Mouse (Mus musculus): ENCODE data around the gene Agxt2. TPM values are rescaled to one million over a fixed set of nuclear protein-coding genes. Genes with fewer than 3 reads are reported as not detected.

Agxt2 gene
- polyA plus RNA-seq (2017; shearing (Covaris generic)) = 0.38 TPM

GRCm38 (mm10) chr15:10358039-10358948, at the start of gene Agxt2:
Agxt2 (plus strand) TSS chr15:10358532.

GRCm38 (mm10) chr15:10325080-10325479, 33.3 kb upstream of the Agxt2 start, which contains the start of gene Gm21973:
Gm21973 (plus strand) TSS chr15:10325380.

Other genes starting within 250 kb of the Agxt2 start
- gene Prlr, start 181.3 kb upstream of the Agxt2 start, polyA plus RNA-seq (2017; shearing (Covaris generic)) = 0.63 TPM
- gene Gm21973, start 33.2 kb upstream of the Agxt2 start, polyA plus RNA-seq (2017; shearing (Covaris generic)) = not detected
- 48.0 TPM for gene Dnajc21, start 112.0 kb downstream of the Agxt2 start, polyA plus RNA-seq (2017; shearing (Covaris generic))
- gene Brix1, start 127.4 kb downstream of the Agxt2 start, polyA plus RNA-seq (2017; shearing (Covaris generic)) = 128 TPM
- gene Rad1, start 127.5 kb downstream of the Agxt2 start, polyA plus RNA-seq (2017; shearing (Covaris generic)) = 23.1 TPM
- not detected for gene Ttc23l, start 200.1 kb downstream of the Agxt2 start, polyA plus RNA-seq (2017; shearing (Covaris generic))